Mouse (Mus musculus) thymus, adult 2 months (tissue): ENCODE measurements around the gene Schip1. TPM values are rescaled to one million over a fixed set of nuclear protein-coding genes. Genes with fewer than 3 reads are reported as not detected.

Experiments used
- DNase-seq: peaks from one replicate; pipeline ENCODE4 v3.0.0; 2021
- H3K27ac ChIP-seq: fragments of 200-500 bp; 2 replicates; pipeline ENCODE4 v1.5.1; 2012; ENCODE audit warnings: low read length, control low read depth; ENCODE audit not compliant: control insufficient read depth, insufficient read depth
- H3K27me3 ChIP-seq: fragments of 200-500 bp; 2 replicates; pipeline ENCODE4 v1.6.1; 2012; ENCODE audit warnings: mild to moderate bottlenecking, low read length, moderate library complexity, mixed read lengths; ENCODE audit not compliant: control insufficient read depth, insufficient read depth
- H3K36me3 ChIP-seq: fragments of 200-500 bp; 2 replicates; pipeline ENCODE4 v1.6.1; 2012; ENCODE audit warnings: mild to moderate bottlenecking, low read length, moderate library complexity; ENCODE audit not compliant: control insufficient read depth, insufficient read depth
- H3K4me1 ChIP-seq: fragments of 200-500 bp; replicated peaks from 2 replicates; pipeline ENCODE4 v1.6.1; 2012; ENCODE audit warnings: low read length; ENCODE audit not compliant: control insufficient read depth, insufficient read depth
- H3K4me3 ChIP-seq: fragments of 200-500 bp; 2 replicates; pipeline ENCODE4 v1.5.1; 2012; ENCODE audit warnings: mild to moderate bottlenecking, low read length, control low read depth, moderate library complexity; ENCODE audit not compliant: control insufficient read depth, insufficient read depth
- CTCF ChIP-seq: fragments of 200-500 bp; IDR thresholded peaks from 2 replicates; pipeline ENCODE4 v1.5.1; 2012; ENCODE audit warnings: mild to moderate bottlenecking, control low read depth, low read length, moderate library complexity, borderline replicate concordance; ENCODE audit not compliant: control insufficient read depth, poor library complexity, insufficient read depth; ENCODE audit errors: extremely low read depth
- POLR2A ChIP-seq: fragments of 200-500 bp; IDR thresholded peaks from 2 replicates; pipeline ENCODE4 v1.6.1; 2012; ENCODE audit warnings: mild to moderate bottlenecking, low read length, control low read depth, moderate library complexity; ENCODE audit not compliant: control insufficient read depth, poor library complexity, insufficient read depth; ENCODE audit errors: extremely low read depth
- WGBS: fragments of 180-500 bp; shearing (Covaris S2); methylation state at CpG from one replicate; pipeline ENCODE4 v1.1.7; 2018; 5-methylcytosine and 5-hydroxymethylcytosine counted together
- polyA plus RNA-seq: library from polyadenylated mRNA; depleted of rRNA; stranded (reverse); fragments of >200 nt; gene quantifications from 2 replicates; pipeline ENCODE4 v1.2.3, GENCODE M21; 2012

Schip1 gene
- polyA plus RNA-seq, 1 experiment = 3.2 TPM

DNA sequence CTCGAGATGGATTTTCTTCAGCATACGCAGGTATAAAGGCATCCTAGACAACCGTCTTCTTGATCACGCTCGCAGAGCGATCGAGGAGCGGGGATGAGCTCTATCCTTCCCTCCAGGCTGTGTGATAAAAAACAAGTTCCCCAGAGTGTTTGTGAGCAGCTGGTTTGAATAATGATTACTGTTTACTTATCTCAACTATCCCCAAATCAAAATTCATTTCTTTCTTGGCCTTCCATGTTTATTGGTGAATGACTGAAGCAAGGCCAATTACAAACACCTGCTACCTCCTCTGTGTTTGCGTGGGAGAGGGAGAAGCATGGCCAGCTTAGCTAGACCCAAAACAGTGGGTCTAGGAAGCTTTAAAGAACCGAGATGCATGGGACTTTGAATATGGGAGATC, 540.4 kb downstream of the Schip1 start:
- Histone ChIP-seq H3K27me3 (no peaks in the 10 kb centered on the region), H3K27ac (no peak overlapping the region), H3K4me1 (no peaks in the 10 kb centered on the region), H3K36me3 (no peaks in the 10 kb centered on the region), H3K4me3 (no peak overlapping the region)
- TF ChIP-seq CTCF (no peak), POLR2A (no peak)
- 94% methylated on average over 10 of the region's 10 CpGs for WGBS
- no peak for DNase-seq

DNA sequence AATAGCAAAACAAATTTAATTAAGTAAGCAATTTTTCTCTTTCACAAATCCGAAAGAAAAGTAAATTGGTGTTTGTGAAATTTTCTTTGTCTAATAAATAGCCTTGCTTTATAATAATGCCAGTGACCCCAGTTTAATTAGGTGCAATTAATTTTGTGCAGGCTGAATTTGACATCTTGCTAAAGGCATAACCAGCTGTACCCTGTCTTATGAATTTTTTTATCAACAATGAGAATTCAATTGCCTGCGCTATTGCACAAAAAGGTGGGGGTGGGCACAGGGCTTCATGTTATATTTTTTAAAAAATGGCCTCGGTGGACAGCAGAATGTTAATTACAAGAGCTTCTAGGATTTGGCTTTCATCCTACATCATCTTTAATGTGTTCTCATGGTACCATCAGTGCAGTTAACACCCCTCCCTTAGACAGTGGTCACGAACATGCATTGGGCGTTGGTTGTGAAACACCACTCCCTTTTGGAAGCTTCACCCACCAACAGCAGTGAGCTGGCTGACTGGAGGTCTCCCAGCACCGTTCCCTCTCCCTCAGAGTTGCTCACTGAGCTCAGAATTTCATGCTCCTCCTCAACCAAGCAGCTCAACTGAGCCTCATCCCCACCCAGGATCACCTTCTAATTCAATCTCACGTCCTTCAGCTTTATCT, 541.5 kb downstream of the Schip1 start:
- TF ChIP-seq POLR2A = no peak
- no peak for TF ChIP-seq CTCF
- H3K27me3 ChIP-seq = no peaks in the 10 kb centered on the region
- no peaks in the 10 kb centered on the region for H3K36me3 ChIP-seq
- no peak for DNase-seq
- H3K4me1 ChIP-seq = no peaks in the 10 kb centered on the region
- H3K4me3 ChIP-seq = no peak overlapping the region
- WGBS = 91% methylated on average over 7 of the region's 7 CpGs
- no peak overlapping the region for H3K27ac ChIP-seq

DNA sequence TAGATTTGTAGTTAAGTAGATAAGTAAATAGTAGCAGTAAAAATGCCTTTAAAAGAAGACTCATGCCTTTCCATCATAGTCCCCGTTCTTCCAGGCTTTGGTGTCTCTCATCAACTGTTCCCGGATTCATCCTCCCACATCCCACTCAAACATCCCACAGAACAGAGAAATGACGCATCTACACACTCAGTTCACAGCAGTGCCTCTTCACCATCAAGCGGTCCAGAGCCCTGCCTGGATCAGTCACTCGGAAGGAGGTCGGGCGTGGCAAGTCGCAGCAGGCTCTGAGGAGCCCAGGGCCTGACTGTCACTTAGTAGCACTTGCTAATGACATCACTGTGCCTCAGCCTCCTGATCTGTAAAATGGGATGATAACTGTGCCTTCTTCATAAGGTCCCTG, 542.1 kb downstream of the Schip1 start:
- no peak for DNase-seq
- TF ChIP-seq CTCF (no peak), POLR2A (no peak)
- H3K4me3 ChIP-seq = no peak overlapping the region
- WGBS = 97% methylated on average over 8 of the region's 8 CpGs
- no peaks in the 10 kb centered on the region for H3K36me3 ChIP-seq
- no peaks in the 10 kb centered on the region for H3K27me3 ChIP-seq
- no peaks in the 10 kb centered on the region for H3K4me1 ChIP-seq
- no peak overlapping the region for H3K27ac ChIP-seq

DNA sequence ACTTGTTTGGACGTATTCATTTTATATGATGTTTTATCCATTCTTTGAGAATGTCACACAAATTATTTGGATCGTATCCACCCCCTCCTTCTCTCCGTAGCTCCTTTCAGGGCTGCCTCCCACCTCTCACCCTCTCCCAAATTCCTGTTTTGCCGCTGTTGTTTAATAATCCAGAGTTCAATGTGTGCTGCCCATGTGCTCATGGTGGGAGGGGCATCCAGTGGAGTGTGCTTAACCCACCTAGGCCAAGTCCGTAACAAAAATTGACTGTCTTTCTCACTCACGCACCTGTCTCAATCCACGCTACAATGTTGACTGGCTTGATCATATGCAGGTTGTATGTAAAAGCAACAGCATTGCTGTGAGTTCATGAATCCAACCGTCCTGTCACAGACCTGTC, 542.7 kb downstream of the Schip1 start:
- Histone ChIP-seq H3K36me3 (no peaks in the 10 kb centered on the region), H3K27me3 (no peaks in the 10 kb centered on the region), H3K4me1 (no peaks in the 10 kb centered on the region), H3K4me3 (no peak overlapping the region), H3K27ac (no peak overlapping the region)
- WGBS = 98% methylated on average over 8 of the region's 8 CpGs
- DNase-seq = no peak
- TF ChIP-seq CTCF (no peak), POLR2A (no peak)

DNA sequence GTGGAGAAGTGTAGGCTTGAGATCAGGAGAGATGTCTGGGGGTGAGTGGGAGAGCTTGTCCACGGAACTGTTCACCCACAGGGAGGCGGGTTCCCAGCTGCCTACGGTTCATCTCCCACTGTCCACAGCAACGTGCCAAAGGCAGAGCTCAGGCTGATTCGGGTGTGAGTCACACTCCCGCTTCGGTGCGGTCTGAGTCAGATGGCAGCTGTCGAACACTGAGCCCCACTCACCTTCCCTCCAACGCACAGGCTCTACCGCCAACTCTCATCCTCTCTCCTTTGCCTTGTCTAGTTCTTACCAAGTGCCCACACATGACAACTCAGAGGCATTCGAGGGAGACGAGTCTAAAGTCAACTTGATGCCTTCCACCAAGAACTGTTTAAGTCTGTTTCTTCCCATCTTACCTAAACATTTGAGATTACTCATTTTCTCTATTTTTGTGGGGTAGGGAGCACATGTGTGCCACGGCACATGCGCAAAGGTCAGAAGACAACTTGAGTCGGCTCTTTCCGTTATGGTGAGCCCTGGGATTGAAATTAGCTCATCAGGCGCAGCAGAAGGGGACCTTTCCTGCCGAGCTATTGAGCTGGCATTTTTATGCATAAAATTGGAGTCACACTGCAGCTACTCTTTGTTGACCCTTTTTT, 544.4 kb downstream of the Schip1 start:
- no peak overlapping the region for H3K27ac ChIP-seq
- H3K36me3 ChIP-seq = no peaks in the 10 kb centered on the region
- DNase-seq = no peak
- H3K27me3 ChIP-seq = no peaks in the 10 kb centered on the region
- H3K4me3 ChIP-seq = no peak overlapping the region
- TF ChIP-seq POLR2A = no peak
- TF ChIP-seq CTCF = no peak
- no peaks in the 10 kb centered on the region for H3K4me1 ChIP-seq
- WGBS = 95% methylated on average over 19 of the region's 19 CpGs

DNA sequence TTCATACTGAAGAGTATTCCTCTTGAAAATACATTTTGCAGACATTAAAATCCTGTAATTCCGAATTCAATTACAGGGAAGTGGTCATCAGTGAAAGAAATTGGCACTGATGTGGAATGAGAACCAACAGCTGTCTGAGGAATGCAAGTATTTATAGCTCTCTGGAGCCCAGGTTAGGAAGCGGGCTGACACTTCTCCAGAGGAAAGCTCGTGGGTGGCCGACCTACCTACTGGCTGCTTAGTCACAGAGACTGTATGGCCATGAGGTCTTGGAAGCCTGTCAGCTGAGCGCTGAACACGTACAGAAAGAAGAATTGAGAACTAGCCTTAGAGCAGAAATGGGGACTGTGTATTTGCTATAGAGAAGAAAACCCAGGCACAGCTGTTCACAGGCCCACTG, 545.4 kb downstream of the Schip1 start:
- WGBS = 71% methylated on average over 6 of the region's 6 CpGs

More for the DNA sequence above, 545.4 kb downstream of the Schip1 start:
- Histone ChIP-seq H3K36me3 (no peaks in the 10 kb centered on the region), H3K27me3 (no peaks in the 10 kb centered on the region), H3K4me1 (no peaks in the 10 kb centered on the region), H3K4me3 (no peak overlapping the region), H3K27ac (no peak overlapping the region)
- no peak for DNase-seq
- TF ChIP-seq CTCF (no peak), POLR2A (no peak)
